Mouse (Mus musculus) cerebellum, postnatal 4 days (tissue): ENCODE results near the gene Znrf1.

Experiments used
- DNase-seq, 2 experiments: peaks; one replicate each; pipeline ENCODE4 v3.0.0; 2022; ENCODE audit warnings: low spot score in 2 of 2, mixed read lengths in 1 of 2

Znrf1 gene

DNA sequence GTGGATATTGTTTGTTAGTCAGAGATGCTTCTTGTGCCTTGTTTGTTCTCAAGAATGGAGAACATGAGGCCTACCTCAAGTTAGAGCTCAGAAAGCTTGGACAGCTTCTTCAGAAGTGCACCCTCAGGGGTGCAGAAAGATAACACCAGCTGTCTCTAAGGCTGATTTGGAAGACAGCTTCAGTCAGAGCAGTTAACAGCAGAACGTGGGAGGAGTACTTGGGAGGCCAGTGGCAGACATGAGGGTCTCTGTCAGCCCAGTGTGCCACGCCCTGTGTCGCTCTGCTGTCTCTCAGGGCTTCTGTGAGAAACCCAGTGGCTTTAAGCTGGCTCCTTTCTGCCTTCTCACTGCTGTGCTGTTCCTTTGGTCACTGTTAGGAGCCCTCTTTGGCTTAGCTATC, 32.1 kb downstream of the Znrf1 start:
- no peak for DNase-seq

DNA sequence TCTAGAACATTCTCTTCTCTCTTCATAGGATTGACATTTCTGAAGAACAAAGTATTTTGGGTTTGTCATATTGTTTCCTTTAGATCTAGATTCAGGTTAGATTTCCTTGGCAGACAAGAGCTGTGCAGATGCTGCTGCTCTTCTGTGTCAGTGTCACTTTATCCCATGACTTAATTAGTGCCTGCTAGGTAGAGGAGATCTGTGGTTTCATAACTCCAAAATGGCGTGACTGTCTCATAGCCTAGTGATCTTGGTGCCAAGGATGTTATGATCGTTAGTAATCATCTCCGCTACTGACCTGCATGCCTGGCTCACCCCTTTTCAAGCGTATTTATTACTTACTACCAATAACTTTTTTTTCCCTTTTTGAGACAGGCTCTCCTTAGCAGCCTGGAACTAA, 34.0 kb downstream of the Znrf1 start:
- no peak for DNase-seq

DNA sequence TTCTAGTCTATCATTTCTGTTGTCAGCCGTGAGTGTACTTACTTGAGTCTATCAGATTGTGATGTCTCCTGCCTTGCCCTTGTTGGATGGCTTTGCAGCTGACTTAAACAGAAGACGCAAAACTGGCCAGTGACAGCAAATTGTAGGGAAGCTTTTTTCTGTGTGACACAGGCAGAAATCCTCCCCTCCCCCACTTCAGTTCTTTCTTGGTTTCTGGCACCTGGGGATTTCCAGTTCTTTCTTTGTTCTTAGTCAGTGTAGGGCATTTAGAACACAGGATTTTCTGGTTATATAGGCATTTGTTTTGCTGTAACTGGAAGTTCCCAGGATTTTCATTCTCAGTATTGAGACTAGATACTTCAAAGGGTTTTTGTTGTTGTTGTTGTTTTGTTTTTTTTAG, 34.5 kb downstream of the Znrf1 start:
- no peak for DNase-seq

DNA sequence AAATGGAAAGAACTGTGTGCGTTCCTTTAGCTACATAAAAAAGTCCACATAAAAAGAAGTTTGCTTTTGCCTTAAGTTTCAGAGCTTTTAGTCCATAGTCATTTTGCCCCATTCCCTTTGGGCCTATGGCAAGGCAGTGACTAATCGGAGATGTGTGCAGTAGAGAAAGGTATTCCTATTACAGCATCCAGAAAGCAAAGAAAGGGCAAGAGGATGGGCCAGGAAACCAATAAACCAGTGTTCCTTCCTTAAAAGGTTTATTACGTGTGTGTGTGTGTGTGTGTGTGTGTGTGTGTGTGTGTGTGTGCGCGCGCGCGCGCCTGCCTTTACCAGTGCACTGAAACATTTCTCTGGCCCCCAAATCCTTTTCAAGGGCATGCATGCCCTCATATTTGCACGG, 35.8 kb downstream of the Znrf1 start:
- no peak for DNase-seq

DNA sequence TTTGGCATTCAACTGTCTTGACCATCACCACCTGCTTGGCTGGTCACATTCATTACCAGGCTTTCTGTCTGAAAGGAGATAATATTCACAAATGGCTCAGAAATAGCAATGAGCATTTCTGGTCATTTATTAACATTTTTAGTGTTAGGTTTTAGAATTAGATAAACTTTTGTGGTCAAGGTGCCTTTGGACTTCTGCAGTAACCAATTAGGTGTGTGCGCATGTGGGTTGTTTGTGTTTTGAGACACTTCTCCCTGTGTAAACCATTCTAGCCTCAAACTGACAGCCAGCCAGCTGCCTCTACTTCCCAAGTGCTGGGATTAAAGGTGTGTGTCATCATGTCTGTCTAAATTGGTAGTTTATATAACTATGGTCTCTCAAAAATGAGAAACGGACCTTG, 36.5 kb downstream of the Znrf1 start:
- DNase-seq: no peak

DNA sequence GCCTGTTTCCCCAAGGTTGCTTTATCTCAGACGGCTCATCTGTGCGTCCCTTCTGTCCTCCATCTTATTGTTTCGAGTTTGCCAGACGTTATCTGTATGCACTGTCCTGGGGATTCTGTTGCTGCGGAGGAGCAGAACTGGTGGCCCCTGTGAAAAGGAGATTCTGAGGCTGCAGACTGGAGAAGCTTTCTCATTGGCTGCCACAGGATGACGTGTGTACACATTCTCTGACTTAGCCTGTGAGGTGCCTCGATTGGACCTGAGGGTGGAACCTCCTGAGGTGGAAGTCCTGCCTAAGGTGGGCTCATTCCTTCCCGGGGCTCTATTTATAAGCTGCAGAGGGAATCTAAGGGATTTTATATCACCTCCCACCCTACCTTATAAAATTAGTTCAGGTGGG, 37.7 kb downstream of the Znrf1 start:
- no peak for DNase-seq

DNA sequence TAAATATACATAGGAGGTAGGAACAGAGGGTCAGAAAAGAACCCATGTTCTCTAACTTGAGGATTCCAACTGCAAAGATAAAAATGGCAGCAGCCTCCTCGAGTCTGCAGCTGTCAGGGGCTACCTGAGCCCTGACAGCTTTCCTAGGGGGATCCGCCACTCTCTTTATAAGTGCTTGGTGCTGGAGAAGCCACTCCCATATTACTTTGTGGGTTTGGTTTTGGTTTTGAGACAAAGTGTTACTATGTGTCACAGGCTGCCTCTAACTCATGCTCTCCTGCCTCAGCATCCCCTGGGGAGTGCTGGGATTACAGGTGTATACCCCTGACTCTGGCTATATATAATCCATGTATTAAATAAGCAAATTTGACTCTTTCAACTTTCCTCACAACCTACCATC, 38.1 kb downstream of the Znrf1 start:
- no peak for DNase-seq

DNA sequence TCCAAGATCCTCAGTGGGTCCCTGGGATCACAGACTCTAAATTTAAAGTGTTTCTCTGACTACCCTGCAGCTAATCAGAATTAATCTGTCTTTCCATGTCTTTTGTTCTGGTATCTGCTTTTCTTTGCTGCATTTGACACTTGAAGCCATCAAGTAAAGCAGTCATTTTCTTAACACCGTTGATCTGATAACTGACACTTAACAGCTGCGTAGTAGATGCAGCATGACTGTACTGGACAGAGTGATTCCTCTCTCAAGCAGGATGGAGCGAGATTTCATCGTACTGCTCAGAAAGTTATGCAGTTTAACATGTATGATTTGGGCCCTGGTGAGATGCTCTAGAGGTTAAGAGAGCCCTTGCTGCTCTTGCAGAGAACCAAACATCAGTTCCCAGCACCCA, 39.6 kb downstream of the Znrf1 start:
- DNase-seq: no peak

DNA sequence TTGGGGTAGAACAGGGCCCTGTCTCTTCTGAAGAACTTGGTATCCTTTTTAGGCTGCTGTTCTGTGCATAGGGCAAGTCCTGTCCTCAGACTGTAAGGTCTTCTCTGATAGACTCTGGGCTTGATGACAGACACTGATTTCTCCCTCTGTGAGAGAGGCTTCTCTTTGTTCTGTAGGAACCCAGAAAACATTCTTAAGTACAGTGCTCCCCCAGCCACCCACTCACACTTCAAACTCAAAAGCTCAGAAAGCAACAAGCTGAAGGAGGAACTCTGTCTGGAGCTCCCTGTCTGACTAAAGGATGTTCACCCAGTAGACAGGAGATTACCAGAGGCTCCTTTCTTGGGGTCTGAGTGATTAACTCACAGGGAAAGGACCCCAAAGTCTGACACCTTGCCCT, 40.6 kb downstream of the Znrf1 start:
- DNase-seq: no peak

DNA sequence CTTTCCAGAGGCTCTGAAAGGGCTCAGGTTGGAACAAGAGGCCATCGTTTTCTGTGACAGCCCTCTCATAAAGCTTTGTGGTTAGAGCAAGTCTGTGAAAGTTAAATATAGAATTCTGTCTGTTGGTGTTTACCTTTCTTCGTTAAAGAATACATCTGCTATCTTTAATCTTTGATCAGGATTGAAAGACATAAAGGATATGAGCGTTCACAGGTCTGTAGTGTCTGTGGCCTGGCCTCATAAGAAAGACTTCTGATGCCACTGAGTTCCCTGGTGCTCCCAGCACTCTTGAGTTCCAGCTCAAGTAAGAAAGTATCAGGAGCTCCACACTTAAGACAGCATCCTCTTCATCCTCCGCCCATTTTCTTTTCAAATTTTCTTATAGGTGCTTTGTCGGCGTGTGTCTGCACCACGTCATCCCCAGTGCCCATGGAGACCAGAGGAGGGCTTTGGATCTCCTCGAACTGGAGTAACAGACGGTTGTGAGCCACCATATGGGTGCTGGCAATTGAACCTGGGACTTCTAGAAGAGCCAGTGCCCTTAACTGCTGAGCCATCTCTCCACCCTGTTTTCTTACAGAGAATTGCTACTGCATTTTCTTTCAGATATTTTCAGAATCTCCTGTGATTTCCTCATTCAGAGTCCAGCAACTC, 42.1 kb downstream of the Znrf1 start:
- DNase-seq: no peak

DNA sequence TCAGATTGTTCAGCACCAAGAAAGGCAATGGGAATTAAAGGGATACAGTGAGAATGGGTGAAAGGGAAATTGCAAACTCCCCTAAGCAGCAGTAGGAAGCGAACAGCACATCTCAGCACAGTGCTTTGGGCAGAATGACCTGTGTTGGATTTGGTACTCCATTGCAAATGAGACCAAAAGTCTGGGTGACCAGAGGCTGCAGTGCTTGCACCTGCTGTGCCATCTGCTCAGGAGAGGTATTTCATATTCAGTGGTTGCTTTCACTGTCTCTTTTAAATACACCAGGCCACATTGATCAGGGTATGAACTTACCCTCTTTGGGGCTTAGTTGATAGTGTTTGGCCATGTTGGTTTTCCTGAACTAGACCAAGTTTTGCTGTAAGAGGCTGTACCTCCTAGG, 43.4 kb downstream of the Znrf1 start:
- no peak for DNase-seq

DNA sequence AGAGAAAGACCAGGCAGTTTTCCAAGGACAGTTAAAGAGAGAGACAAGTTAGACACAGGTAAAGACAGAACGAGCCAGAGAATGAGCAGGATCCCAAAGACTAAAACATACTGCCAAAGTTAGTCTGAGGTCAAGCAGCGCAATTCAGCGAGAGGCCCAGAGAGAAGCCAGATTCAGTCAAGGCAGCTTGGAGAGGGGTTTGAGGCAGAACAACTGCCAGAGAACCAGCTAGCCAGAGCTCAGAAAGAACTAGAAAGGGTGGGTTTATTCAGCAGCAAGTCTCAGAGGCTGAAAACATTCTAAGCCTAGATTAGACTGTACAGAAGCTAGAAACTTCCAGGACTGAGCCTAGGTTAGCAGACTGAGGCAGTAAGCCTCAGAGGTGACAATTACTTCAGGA, 44.4 kb downstream of the Znrf1 start:
- DNase-seq: no peak

DNA sequence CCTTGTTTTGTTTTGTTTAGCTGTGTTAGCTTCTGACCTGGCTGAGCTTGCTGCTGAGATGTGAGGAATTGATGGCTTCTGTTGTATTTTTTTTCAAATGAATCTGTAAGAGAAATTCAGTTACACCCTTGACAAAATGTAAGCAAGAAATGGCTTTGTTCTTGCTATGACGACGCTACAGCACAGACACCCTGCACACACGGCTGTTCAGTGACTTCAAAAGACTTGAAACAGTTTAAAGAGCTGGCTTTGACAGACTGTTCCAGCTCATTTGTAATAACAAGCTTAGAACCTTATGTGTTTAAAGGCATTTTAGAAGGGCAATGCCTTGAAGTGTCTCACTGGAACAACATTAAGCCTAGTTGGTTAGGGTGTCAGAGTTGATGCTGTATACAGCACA, 46.5 kb downstream of the Znrf1 start:
- no peak for DNase-seq

DNA sequence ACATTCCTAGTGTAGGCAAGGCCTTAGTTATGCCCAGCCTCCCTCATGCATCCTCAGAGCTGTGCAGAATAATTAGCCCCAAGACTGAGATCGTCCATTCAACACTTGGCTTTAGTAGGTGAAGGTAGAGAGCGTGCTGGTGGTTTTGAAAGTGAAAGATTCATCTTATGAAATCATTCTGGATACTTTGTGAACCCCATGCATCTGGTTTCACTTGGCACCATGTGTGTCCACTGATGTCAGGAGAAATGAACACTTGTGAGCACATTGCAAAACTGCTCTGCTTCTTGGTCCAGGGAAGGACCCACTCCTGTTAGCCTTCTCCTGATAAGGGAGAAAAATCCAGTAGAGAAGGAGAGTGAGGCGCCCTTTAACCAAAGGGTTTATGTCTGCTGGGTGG, 49.0 kb downstream of the Znrf1 start:
- DNase-seq: no peak

DNA sequence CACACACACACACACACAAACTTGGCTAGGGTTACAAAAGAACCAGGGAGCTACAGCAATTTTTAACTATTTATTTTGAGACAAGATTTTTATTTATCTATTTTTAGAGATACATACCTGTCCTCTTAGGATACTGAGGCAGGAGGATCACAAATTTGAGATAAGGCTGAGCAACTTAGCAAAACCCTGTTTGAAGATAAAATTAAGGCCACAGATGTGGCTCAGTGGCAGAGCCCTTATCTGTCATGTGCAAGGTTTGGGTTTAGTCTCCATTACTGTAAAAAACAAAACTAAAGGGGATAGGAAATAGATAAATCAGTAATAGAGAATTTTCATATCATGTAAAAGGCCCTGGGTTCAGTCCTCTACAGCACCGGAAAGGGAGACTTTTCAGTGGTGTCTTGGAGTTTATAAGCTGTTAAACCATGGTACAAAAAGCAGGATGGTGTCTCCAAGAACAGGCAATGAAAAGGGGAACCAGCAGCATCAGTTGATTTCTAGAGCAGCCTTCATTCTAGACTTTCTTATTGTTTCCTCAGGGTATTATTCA, 51.7 kb downstream of the Znrf1 start:
- no peak for DNase-seq

DNA sequence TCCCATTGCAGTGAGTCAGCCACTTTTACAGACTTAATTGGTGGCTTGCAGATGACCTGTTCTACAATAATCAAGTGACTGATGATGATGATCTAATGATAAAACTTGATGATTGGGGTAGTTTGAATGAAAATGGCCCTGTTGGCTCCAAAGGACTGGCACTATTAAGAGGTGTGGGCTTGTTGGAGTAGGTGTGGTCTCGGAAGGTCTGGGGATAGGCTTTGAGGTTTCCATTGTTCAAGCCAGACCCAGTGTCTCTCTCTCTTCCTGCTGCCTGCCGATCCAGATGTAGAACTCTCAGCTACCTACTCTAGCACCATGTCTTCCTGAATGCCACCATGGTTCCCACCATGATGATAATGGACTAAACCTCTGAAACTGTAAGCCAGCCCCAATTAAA, 52.4 kb downstream of the Znrf1 start:
- no peak for DNase-seq

DNA sequence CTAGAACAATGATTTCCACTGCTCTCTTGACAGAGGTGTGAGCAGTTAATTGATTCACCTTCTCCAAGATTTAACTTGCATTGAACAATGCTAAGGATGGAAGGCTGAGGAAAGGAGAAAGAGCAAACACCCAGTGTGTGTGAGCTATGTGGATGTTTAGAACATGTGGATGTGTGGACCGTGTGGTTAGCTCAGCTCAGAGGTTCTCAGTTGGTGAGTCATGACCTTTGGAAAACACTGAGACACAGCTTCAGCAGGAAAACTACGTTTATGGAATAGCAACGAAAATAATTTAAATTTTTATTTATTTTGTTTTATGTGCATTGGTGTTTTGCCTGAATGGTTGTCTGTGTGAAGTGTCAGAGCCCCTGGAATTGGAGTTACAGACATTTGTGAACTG, 54.3 kb downstream of the Znrf1 start:
- no peak for DNase-seq

DNA sequence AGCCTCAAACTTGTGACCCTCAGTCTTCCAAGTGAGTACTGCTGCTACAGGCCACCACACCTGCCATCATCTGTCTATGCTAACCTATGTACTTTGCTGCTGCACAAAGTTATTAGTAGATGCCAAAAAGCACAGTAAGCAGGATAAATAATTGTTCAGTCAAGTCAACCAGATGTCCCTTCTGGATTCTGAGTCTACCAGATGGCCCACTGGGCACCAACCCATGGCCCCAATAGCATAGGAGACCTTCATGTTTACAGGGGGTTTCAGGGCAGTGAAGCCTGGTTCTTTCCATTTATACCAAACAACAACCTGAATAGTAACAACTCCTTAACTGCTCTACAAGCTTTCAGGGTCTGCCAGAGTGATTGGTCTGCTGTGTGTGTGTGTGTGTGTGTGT, 55.3 kb downstream of the Znrf1 start:
- no peak for DNase-seq

DNA sequence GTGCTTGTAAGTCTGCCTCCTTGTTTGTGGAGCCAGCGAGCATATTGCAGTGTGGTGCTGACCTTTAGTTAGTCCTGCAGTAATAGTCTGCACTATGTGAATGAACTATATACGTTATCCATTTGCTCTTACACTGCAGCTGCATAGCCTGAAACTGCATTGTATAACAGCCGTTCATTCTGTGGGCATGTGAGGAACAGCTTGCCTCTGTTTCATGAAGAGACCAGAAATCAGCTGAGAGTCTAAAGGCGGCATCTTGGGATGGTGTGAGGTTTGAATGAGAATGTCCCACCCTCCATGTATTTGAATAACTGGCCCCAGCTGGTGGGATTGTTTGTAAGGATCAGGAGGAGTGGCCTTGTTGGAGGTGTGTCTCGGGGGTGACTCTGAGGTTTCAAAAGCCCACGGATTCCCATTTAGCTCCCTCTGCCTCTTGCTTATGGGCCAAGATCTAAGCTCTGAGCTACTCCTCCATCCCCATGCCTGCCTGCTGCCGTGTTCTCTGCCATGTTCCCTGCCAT, 56.6 kb downstream of the Znrf1 start:
- no peak for DNase-seq

DNA sequence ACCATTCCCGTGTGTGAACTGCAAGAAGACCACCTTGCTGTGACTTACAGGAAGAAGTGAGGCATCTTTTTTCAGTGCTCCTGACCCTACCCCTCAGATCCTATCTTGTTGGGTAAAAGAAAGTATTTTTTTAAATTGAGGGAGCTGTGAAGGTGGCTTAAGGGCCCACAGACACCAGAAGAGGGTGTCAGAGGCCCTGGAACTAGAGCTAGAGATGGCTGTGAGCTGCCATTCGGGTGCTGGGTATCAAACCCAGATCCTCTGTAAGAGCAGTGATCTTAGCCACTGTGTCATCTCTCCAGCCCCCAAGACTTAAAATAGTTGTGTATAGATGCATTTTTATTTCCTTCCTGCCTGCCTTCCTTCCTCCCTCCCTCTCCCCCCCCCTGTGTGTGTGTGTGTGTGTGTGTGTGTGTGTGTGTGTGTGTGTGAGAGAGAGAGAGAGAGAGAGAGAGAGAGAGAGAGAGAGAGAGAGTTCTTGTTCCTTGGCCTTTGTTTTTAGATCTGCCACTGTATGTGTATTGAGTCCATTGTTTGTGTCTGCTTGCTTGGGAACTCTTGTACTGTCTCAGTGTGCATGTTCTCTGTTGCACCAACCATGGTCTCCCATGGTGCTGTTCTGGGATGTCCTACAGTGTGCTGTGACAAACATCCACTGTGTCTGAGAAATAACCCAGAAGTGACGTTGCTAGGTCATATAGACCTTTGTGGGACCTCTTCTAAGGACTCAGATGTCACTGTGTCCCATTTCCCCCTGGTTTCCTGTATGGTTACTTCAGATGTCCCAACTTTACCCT, 58.3 kb downstream of the Znrf1 start:
- DNase-seq: no peak

DNA sequence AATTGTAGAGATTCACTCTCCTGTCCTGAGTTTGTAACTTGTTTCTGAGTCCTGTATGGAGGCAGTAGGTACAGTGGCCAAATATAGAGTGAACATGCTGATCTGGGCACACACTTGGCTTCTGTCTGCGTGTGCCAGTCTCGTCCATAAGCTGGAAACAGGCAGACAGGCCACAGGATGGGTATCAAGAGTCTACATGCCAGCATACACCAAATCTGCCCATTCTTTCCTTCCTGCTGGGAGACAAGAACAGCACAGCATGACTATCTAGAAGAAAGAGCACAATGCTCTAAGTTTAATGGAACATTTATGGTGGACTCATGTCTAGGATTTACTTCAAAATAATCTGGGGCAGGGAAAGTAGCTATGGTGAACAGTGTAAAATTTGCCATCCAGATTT, 59.1 kb downstream of the Znrf1 start:
- DNase-seq: no peak

DNA sequence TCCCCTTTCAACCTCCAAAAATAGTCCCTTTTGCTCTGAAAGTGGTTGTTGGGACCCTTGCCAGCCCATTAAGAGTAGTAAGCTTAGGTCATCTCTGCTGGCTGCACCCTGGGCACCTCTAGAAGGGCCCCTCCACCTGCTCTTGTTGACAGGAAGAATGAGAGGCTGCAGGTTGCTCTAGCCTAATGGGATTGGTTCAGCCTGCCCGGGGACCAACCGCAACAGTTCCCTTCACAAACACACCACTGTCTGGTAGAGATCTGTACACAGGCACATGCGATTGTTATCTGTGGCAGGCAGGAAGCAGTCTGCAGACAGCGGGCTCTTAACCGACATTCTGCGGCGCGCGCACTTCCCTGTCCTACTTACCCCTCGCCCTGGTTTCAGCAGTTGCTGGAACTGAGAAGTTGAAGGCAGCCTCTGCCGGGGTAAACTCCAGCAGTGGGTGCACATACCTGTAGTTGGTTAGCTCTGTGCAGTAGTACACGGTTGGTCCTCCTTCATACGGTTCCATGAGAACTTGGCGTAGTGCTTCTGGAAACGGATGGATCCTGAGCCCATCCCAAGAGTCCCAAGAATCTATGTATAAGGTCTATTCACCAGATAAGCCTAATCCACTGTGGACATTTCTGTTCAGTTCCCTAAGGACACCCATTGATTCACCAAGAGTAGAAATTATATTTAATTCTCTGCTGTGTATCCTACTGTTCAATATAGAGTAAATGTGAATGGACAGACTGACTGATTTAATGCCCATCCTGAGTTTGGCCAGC, 60.0 kb downstream of the Znrf1 start:
- DNase-seq: no peak

DNA sequence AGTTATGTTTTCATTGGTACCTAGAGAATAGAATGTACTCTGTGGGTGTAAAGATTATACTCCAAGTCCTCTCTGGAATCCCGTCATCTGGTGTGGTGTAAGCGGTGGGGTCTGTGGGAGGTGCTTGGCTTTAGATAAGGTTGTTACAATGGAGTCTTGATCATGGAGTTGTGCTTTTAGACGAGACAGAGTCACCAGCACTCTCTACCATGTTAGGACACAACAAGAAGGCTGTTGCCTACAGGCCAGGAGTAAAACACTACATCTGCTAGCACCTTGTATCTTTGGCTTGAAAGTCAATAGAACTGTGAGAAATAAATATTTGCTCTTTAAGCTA, 60.6 kb downstream of the Znrf1 start:
- no peak for DNase-seq
